Mouse (Mus musculus) embryonic fibroblast, embryonic 13.5 days (primary cell): Measurements from ENCODE around the gene Ssc4d.

ENCODE experiments used
- CTCF ChIP-seq: IDR thresholded peaks from 2 replicates; pipeline ENCODE4 v1.5.1; 2011; ENCODE audit warnings: mild to moderate bottlenecking, control low read depth, low read length, moderate library complexity, borderline replicate concordance; ENCODE audit not compliant: insufficient read depth
- POLR2A ChIP-seq: IDR thresholded peaks from 2 replicates; pipeline ENCODE4 v1.6.1; 2011; ENCODE audit warnings: low read depth, mild to moderate bottlenecking, control low read depth, low read length, moderate library complexity

DNA sequence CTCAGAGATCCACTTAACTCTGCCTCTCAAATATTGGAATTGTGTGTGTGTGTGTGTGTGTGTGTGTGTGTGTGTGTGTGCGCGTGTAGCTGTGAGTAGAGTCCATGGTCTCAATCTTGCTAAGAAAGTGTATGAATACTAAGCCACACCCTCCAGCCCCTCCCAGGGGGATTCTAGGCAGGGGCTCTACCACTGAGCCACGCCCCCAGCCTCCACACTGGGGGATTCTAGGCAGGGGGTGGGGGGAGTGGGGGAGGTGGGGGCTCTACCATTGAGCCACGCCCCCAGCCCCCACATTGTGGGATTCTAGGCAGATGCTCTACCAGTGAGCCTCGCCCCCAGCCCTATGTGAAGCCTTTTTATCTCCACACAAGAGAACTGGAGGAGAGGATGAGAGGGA is 27.7 kb downstream of the Ssc4d start:
- no peak for TF ChIP-seq POLR2A
- no peak for TF ChIP-seq CTCF
